Mouse (Mus musculus): ENCODE data around the gene Trpc6. TPM values are rescaled to one million over a fixed set of nuclear protein-coding genes. Genes with fewer than 3 reads are reported as not detected.
A peak's percentile ranks its signal among the peaks of the same experiment; 100 is the strongest.

Gene Trpc6
- polyA plus RNA-seq, 1 experiment, result not detected

GRCm38 (mm10) chr9:8643453-8643852, 99.5 kb downstream of the Trpc6 start:
- no peak overlapping the region for H3K4me3 ChIP-seq (ENCODE audit: insufficient read depth, low read depth, low read length)
- WGBS, result 52% methylated on average over 5 of the region's 5 CpGs
- TF ChIP-seq POLR2A (IDR thresholded peaks at IDR 0.05; ENCODE audit: insufficient read depth, low read depth, low read length), result no peak
- no peak for TF ChIP-seq CTCF (IDR thresholded peaks at IDR 0.05; ENCODE audit: insufficient read depth, low read depth, low read length)
- H3K27ac ChIP-seq (ENCODE audit: insufficient read depth, low read depth, low read length), result no peak overlapping the region
- H3K4me1 ChIP-seq (ENCODE audit: control insufficient read depth, insufficient read depth, low read length), result no peaks in the 10 kb centered on the region

- H3K4me3 ChIP-seq (ENCODE audit: insufficient read depth, low read depth, low read length), result no peak overlapping the region
- TF ChIP-seq POLR2A (IDR thresholded peaks at IDR 0.05; ENCODE audit: insufficient read depth, low read depth, low read length) (no peak), CTCF (IDR thresholded peaks at IDR 0.05; ENCODE audit: insufficient read depth, low read depth, low read length) (no peak)
- no peaks in the 10 kb centered on the region for H3K4me1 ChIP-seq (ENCODE audit: control insufficient read depth, insufficient read depth, low read length)
- H3K27ac ChIP-seq (ENCODE audit: insufficient read depth, low read depth, low read length), result no peak overlapping the region
Observed at GRCm38 (mm10) chr9:8655347-8655746, 111.4 kb downstream of the Trpc6 start.

GRCm38 (mm10) chr9:8672944-8673343, 129.0 kb downstream of the Trpc6 start:
- WGBS, result 78% methylated on average over 1 of the region's 1 CpGs
- TF ChIP-seq CTCF (IDR thresholded peaks at IDR 0.05; ENCODE audit: insufficient read depth, low read depth, low read length), result no peak
- TF ChIP-seq POLR2A (IDR thresholded peaks at IDR 0.05; ENCODE audit: insufficient read depth, low read depth, low read length), result no peak
- Histone ChIP-seq H3K4me3 (ENCODE audit: insufficient read depth, low read depth, low read length) (no peak overlapping the region), H3K27ac (ENCODE audit: insufficient read depth, low read depth, low read length) (no peak overlapping the region), H3K4me1 (ENCODE audit: control insufficient read depth, insufficient read depth, low read length) (no peaks in the 10 kb centered on the region)

GRCm38 (mm10) chr9:8676607-8677006, 132.7 kb downstream of the Trpc6 start:
- WGBS, result 44% methylated on average over 1 of the region's 1 CpGs
- no peak overlapping the region for H3K4me3 ChIP-seq (ENCODE audit: insufficient read depth, low read depth, low read length)
- no peaks in the 10 kb centered on the region for H3K4me1 ChIP-seq (ENCODE audit: control insufficient read depth, insufficient read depth, low read length)
- TF ChIP-seq CTCF (IDR thresholded peaks at IDR 0.05; ENCODE audit: insufficient read depth, low read depth, low read length) (no peak), POLR2A (IDR thresholded peaks at IDR 0.05; ENCODE audit: insufficient read depth, low read depth, low read length) (no peak)
- H3K27ac ChIP-seq (ENCODE audit: insufficient read depth, low read depth, low read length), result no peak overlapping the region

GRCm38 (mm10) chr9:8693177-8693576, 149.2 kb downstream of the Trpc6 start:
- H3K4me3 ChIP-seq (ENCODE audit: insufficient read depth, low read depth, low read length), result no peak overlapping the region
- no peaks in the 10 kb centered on the region for H3K4me1 ChIP-seq (ENCODE audit: control insufficient read depth, insufficient read depth, low read length)
- 83% methylated on average over 2 of the region's 2 CpGs for WGBS
- TF ChIP-seq CTCF (IDR thresholded peaks at IDR 0.05; ENCODE audit: insufficient read depth, low read depth, low read length) (no peak), POLR2A (IDR thresholded peaks at IDR 0.05; ENCODE audit: insufficient read depth, low read depth, low read length) (no peak)
- no peak overlapping the region for H3K27ac ChIP-seq (ENCODE audit: insufficient read depth, low read depth, low read length)

- Histone ChIP-seq H3K4me3 (ENCODE audit: insufficient read depth, low read depth, low read length) (no peak overlapping the region), H3K4me1 (ENCODE audit: control insufficient read depth, insufficient read depth, low read length) (no peaks in the 10 kb centered on the region), H3K27ac (ENCODE audit: insufficient read depth, low read depth, low read length) (no peak overlapping the region)
- TF ChIP-seq POLR2A (IDR thresholded peaks at IDR 0.05; ENCODE audit: insufficient read depth, low read depth, low read length) (no peak), CTCF (IDR thresholded peaks at IDR 0.05; ENCODE audit: insufficient read depth, low read depth, low read length) (peak; percentile 63)
- 18% methylated on average over 5 of the region's 5 CpGs for WGBS
Observed at GRCm38 (mm10) chr9:8700669-8701068, 156.7 kb downstream of the Trpc6 start.

- H3K4me3 ChIP-seq (ENCODE audit: insufficient read depth, low read depth, low read length), result no peak overlapping the region
- WGBS, result 86% methylated on average over 1 of the region's 1 CpGs
- H3K4me1 ChIP-seq (ENCODE audit: control insufficient read depth, insufficient read depth, low read length), result no peaks in the 10 kb centered on the region
- TF ChIP-seq CTCF (IDR thresholded peaks at IDR 0.05; ENCODE audit: insufficient read depth, low read depth, low read length), result no peak
- no peak for TF ChIP-seq POLR2A (IDR thresholded peaks at IDR 0.05; ENCODE audit: insufficient read depth, low read depth, low read length)
- no peak overlapping the region for H3K27ac ChIP-seq (ENCODE audit: insufficient read depth, low read depth, low read length)
Observed at GRCm38 (mm10) chr9:8703516-8703915, 159.6 kb downstream of the Trpc6 start.

GRCm38 (mm10) chr9:8703956-8704355, 160.0 kb downstream of the Trpc6 start:
- H3K4me1 ChIP-seq (ENCODE audit: control insufficient read depth, insufficient read depth, low read length), result no peaks in the 10 kb centered on the region
- WGBS, result 77% methylated on average over 5 of the region's 5 CpGs

GRCm38 (mm10) chr9:8710052-8710739, 166.3 kb downstream of the Trpc6 start:
- 76% methylated on average over 3 of the region's 3 CpGs for WGBS
- TF ChIP-seq CTCF (IDR thresholded peaks at IDR 0.05; ENCODE audit: insufficient read depth, low read depth, low read length) (no peak), POLR2A (IDR thresholded peaks at IDR 0.05; ENCODE audit: insufficient read depth, low read depth, low read length) (no peak)

More at GRCm38 (mm10) chr9:8703956-8704355, 160.0 kb downstream of the Trpc6 start:
- Histone ChIP-seq H3K4me3 (ENCODE audit: insufficient read depth, low read depth, low read length) (no peak overlapping the region), H3K27ac (ENCODE audit: insufficient read depth, low read depth, low read length) (no peak overlapping the region)
- TF ChIP-seq CTCF (IDR thresholded peaks at IDR 0.05; ENCODE audit: insufficient read depth, low read depth, low read length), result no peak
- TF ChIP-seq POLR2A (IDR thresholded peaks at IDR 0.05; ENCODE audit: insufficient read depth, low read depth, low read length), result no peak

More at GRCm38 (mm10) chr9:8710052-8710739, 166.3 kb downstream of the Trpc6 start:
- H3K4me1 ChIP-seq (ENCODE audit: control insufficient read depth, insufficient read depth, low read length), result no peaks in the 10 kb centered on the region
- no peak overlapping the region for H3K4me3 ChIP-seq (ENCODE audit: insufficient read depth, low read depth, low read length)
- no peak overlapping the region for H3K27ac ChIP-seq (ENCODE audit: insufficient read depth, low read depth, low read length)
